Mouse (Mus musculus) cortical plate, adult 2 months (tissue): ENCODE results near the gene Rab44. TPM values are rescaled to one million over a fixed set of nuclear protein-coding genes. Genes with fewer than 3 reads are reported as not detected.

Source experiments
- H3K27ac ChIP-seq: fragments of 200-500 bp; 2 replicates; pipeline ENCODE4 v1.5.1; 2012; ENCODE audit warnings: low read length, control low read depth, inconsistent platforms; ENCODE audit not compliant: insufficient read depth
- H3K4me1 ChIP-seq: fragments of 200-500 bp; 2 replicates; pipeline ENCODE4 v1.6.1; 2011; ENCODE audit warnings: low read length; ENCODE audit not compliant: control insufficient read depth, insufficient read depth
- H3K4me3 ChIP-seq: fragments of 200-500 bp; 2 replicates; pipeline ENCODE4 v1.5.1; 2011; ENCODE audit warnings: mild to moderate bottlenecking, low read length, control low read depth; ENCODE audit not compliant: insufficient read depth
- CTCF ChIP-seq: fragments of 200-500 bp; IDR thresholded peaks from 2 replicates; pipeline ENCODE4 v1.5.1; 2011; ENCODE audit warnings: mild to moderate bottlenecking, control low read depth, low read length; ENCODE audit not compliant: insufficient read depth; ENCODE audit errors: extremely low read depth
- POLR2A ChIP-seq: fragments of 200-500 bp; IDR thresholded peaks from 2 replicates; pipeline ENCODE4 v1.6.1; 2011; ENCODE audit warnings: mild to moderate bottlenecking, low read length, control low read depth; ENCODE audit not compliant: insufficient read depth; ENCODE audit errors: extremely low read depth
- polyA plus RNA-seq: library from polyadenylated mRNA; depleted of rRNA; stranded (reverse); fragments of >200 nt; gene quantifications from 2 replicates; pipeline ENCODE4 v1.2.3, GENCODE M21; 2012; rRNA removed

Rab44 gene
- polyA plus RNA-seq, 1 experiment, result 0.19 TPM

DNA sequence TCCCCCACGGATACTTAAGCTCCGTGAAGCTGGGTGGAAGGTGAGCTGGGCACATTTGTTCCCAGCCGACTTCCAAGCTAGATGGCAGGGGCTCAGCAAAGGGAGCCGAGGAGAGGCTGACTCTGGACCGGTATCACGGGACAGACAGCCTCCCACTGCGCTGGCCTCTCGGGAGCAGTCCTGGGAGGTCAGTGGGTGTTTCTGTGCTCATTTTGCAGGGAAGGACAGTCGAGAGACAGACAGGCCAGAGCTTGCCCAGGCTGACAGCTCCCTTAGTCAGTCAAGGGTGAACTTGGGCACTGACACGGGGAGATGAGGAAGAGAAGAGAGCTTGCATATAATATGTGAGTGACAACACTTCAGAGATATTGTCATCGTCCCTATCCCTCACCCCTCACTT lies 69.2 kb downstream of the Rab44 start:
- no peaks in the 10 kb centered on the region; the same call in 1 of the 2 replicates for H3K4me1 ChIP-seq
- TF ChIP-seq CTCF (no peak), POLR2A (no peak)
- no peak overlapping the region for H3K4me3 ChIP-seq
- no peak overlapping the region for H3K27ac ChIP-seq

DNA sequence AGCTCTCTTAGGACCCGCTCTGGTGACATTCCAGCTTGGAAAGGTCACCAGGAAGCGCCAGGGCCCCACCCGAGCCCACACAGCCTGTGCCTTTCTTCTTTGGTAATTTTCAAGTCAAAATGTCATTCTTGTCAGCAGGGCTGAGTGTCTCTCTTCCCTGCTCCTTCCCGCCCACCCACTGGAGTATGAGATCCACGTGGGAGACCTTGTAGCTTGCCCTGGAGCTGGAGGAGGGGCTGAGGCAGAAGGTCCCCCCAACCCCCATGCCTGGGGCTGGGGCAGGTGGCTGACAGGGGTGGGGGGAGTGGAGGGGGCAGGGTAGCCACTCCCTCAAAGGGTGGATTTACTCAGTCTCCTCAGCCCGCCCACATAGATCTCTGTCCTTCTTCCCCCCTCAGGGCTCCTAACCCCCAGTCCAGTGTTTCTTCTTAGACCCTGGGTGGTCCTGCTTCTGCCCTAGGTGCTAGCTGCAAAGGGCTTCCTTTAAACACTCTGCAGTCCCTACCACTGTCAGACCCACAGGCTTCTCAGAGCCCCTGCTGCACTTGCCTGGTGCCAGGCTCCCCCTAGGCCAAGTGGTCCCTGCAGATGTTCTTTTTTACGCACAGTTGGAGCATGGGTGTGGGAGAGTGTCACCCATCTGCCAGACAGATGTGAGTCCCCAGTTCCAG lies 71.6 kb downstream of the Rab44 start:
- H3K4me3 ChIP-seq, result no peak overlapping the region
- H3K4me1 ChIP-seq, result no peaks in the 10 kb centered on the region; the same call in 1 of the 2 replicates
- H3K27ac ChIP-seq, result no peak overlapping the region
- TF ChIP-seq CTCF, result no peak
- no peak for TF ChIP-seq POLR2A

DNA sequence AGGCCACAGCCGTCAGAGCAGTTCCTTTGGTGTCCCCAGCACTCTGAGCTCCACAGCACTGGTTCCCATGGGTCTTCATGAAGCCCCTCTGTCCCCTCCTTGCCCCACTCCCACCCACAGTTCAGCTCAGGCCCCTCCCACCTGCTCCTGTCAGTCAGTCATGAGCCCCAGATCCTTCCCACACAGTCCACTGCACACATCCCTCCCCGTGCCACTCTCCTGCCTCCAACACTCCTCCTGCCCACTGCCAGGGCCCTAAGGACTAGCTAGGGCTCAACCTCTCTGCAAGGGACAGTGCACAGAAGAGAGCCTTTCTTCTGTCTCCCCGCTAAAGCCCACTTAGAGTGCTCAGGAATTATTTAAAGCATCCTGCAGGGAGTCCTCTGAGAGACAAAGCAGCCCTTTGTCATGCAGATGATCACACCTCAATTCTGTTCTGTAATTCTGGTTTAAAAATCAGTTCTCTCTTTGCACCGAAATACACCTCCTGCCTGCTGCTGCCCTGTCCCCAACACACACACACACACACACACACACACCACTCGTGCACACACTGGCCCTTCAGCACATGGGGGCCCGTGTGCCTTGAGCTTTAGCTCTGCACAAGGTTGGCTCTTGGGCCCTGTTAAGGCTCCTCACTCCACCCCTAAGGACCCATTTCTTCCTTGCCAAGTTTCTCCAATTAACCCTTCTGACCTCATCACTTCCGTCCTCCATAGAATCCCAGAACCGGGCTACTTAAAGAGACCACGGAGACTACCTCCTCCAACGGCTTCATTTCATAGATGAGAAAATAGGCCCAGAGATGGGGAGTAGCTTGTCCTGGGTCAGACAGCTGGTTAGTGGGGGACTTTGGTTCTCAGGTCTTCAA lies 73.3 kb downstream of the Rab44 start:
- Histone ChIP-seq H3K4me1 (no peaks in the 10 kb centered on the region; the same call in 1 of the 2 replicates), H3K4me3 (no peak overlapping the region), H3K27ac (no peak overlapping the region)
- TF ChIP-seq CTCF, result no peak
- TF ChIP-seq POLR2A, result no peak

DNA sequence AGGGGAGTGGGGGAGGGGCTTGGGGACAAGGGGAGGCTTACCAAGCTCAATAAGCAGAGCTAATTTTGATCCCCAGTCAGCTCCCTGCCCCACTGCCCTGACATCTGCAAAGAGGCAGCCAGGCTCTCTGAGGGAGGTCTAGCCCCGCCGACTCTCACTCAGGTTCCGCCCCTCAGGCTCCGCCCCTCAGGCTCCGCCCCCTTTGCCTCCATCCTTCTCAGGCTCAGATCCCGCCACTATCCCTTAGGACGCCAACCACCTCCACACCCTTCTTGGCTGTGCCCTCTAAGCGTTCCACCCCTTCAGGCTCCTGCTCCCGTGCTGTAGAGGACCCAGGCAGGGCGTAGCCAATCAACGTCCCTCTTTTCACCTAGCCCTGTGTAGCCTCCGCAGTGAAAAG lies 75.0 kb downstream of the Rab44 start:
- no peaks in the 10 kb centered on the region; the same call in 1 of the 2 replicates for H3K4me1 ChIP-seq
- no peak overlapping the region for H3K27ac ChIP-seq
- no peak for TF ChIP-seq POLR2A
- TF ChIP-seq CTCF, result no peak
- H3K4me3 ChIP-seq, result no peak overlapping the region

DNA sequence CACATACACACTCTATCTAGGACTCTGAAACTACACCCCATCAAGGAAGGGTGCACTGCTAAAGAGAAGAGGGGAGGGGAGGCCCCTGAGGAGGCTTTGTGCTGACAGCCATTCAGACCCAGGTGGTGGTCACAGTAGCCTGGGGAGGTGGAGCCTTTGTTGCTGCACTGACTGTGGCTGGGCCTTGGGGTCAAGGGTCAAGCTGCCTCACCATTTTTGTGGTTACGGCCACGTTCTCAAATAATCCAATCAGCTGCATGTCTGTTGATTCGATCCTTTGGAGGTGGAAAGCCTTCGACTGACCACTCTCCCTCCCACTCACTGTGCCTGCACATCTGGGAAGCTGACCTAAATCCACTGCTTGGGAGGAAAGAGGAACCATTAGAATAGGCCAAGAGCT lies 81.6 kb downstream of the Rab44 start:
- H3K4me3 ChIP-seq, result no peak overlapping the region
- H3K27ac ChIP-seq, result no peak overlapping the region
- peaks cover 1% of the 10 kb centered on the region; the same call in 1 of the 2 replicates for H3K4me1 ChIP-seq
- TF ChIP-seq CTCF (no peak), POLR2A (no peak)

Other genes with a start within 250 kb of the Rab44 start
- gene 4930539E08Rik, start 198.8 kb upstream of the Rab44 start, polyA plus RNA-seq, result 7.6 and 7.9 TPM in 2 replicates
- gene Pxt1, start 170.3 kb upstream of the Rab44 start, polyA plus RNA-seq, result not detected in 2 replicates
- 46.5 and 50.0 TPM in 2 replicates for gene Kctd20, start 162.2 kb upstream of the Rab44 start, polyA plus RNA-seq
- gene Stk38, start 106.2 kb upstream of the Rab44 start, polyA plus RNA-seq, result 62.0 and 69.6 TPM in 2 replicates
- gene Srsf3, start 81.5 kb upstream of the Rab44 start, polyA plus RNA-seq, result 107 and 110 TPM in 2 replicates
- 15.5 and 17.7 TPM in 2 replicates for gene Cdkn1a, start 23.2 kb upstream of the Rab44 start, polyA plus RNA-seq
- gene Cpne5, start 124.0 kb downstream of the Rab44 start, polyA plus RNA-seq, result 91.3 and 107 TPM in 2 replicates
- gene Ppil1, start 150.0 kb downstream of the Rab44 start, polyA plus RNA-seq, result 22.3 and 23.5 TPM in 2 replicates
- gene BC004004, start 154.6 kb downstream of the Rab44 start, polyA plus RNA-seq, result 83.8 and 92.1 TPM in 2 replicates
- 0.36 and 0.67 TPM in 2 replicates for gene Pi16, start 203.5 kb downstream of the Rab44 start, polyA plus RNA-seq
- gene Mtch1, start 233.8 kb downstream of the Rab44 start, polyA plus RNA-seq, result 586 and 591 TPM in 2 replicates
- 16.8 and 17.0 TPM in 2 replicates for gene Fgd2, start 246.8 kb downstream of the Rab44 start, polyA plus RNA-seq